24 mouse cellular contexts compared by ENCODE assay signal in genomic region chr3:143161993-143162392, GRCm38 (mm10).
"Had no signal": no experiment of that assay in that cellular context is flagged by ENCODE, and none has a peak within 500 bp of the region (broad histone marks: within the 10 kb centered on the region; RNA-seq: fewer than 3 reads in every experiment).

No protein-coding gene starts in this region.

- H3K27ac ChIP-seq: heart, adult 2 months; heart, embryonic 13.5 days; heart, embryonic 15.5 days; hindbrain, embryonic 13.5 days; hindbrain, embryonic 15.5 days; hindbrain, postnatal 0 days; kidney, postnatal 0 days; limb, embryonic 13.5 days; limb, embryonic 15.5 days; liver, embryonic 12.5 days; liver, embryonic 14.5 days had no signal

- H3K36me3 ChIP-seq: heart, embryonic 13.5 days; heart, embryonic 15.5 days; hindbrain, embryonic 13.5 days; hindbrain, embryonic 15.5 days; limb, embryonic 13.5 days; limb, embryonic 15.5 days; liver, embryonic 12.5 days had no signal

- H3K4me2 ChIP-seq: heart, embryonic 11.5 days; heart, embryonic 13.5 days; heart, embryonic 15.5 days; hindbrain, embryonic 13.5 days; hindbrain, embryonic 15.5 days; limb, embryonic 13.5 days; limb, embryonic 15.5 days; liver, embryonic 12.5 days had no signal

- DNase-seq: gastrocnemius, postnatal 14 days; gastrocnemius, postnatal 36 days; heart, adult 11 months; heart, adult 2 months; heart, postnatal 14 days; heart, postnatal 36 days; kidney, adult 11 months; kidney, adult 2 months; kidney, postnatal 14 days; kidney, postnatal 36 days; layer of hippocampus, adult 9-11 months; layer of hippocampus, postnatal 36 days; left cerebral cortex, postnatal 4 days had no signal

- H3K4me1 ChIP-seq: heart, embryonic 13.5 days; heart, embryonic 15.5 days; hindbrain, embryonic 13.5 days; hindbrain, embryonic 15.5 days; limb, embryonic 13.5 days; limb, embryonic 15.5 days; liver, embryonic 12.5 days had no signal

- H3K4me3 ChIP-seq: heart, adult 2 months; heart, embryonic 13.5 days; heart, embryonic 15.5 days; hindbrain, embryonic 13.5 days; hindbrain, embryonic 15.5 days; limb, embryonic 13.5 days; limb, embryonic 15.5 days; liver, embryonic 12.5 days had no signal

- H3K27me3 ChIP-seq: heart, embryonic 13.5 days; heart, embryonic 15.5 days; hindbrain, embryonic 13.5 days; hindbrain, embryonic 15.5 days; limb, embryonic 13.5 days; limb, embryonic 15.5 days; liver, embryonic 12.5 days had no signal

- H3K9me3 ChIP-seq: heart, embryonic 13.5 days; heart, embryonic 15.5 days; hindbrain, embryonic 13.5 days; hindbrain, embryonic 15.5 days; limb, embryonic 13.5 days; limb, embryonic 15.5 days; liver, embryonic 12.5 days had no signal

- ATAC-seq: hindbrain, postnatal 0 days; liver, embryonic 12.5 days had no signal

- H3K9ac ChIP-seq: heart, embryonic 13.5 days; heart, embryonic 15.5 days; hindbrain, embryonic 13.5 days; hindbrain, embryonic 15.5 days; limb, embryonic 13.5 days; limb, embryonic 15.5 days; liver, embryonic 12.5 days; liver, embryonic 14.5 days had no signal
